Mouse (Mus musculus) intestine, embryonic 15.5 days (tissue): ENCODE data around the gene Kcne4. TPM values are rescaled to one million over a fixed set of nuclear protein-coding genes. Genes with fewer than 3 reads are reported as not detected.
A peak's percentile ranks its signal among the peaks of the same experiment; 100 is the strongest.
"Not testable (repeated sequence)": the region's sequence is repeated elsewhere in the genome, so short reads cannot be mapped to it uniquely, and the experiment has no call there.

ENCODE experiments used
- ATAC-seq: fragments of 200-750 bp; cut with Nextera tagmentation; 2 replicates; pipeline ENCODE4 v1.8.0; 2017; ENCODE audit warnings: moderate TSS enrichment, moderate library complexity
- H3K27ac ChIP-seq: fragments of 300-500 bp; sonication (generic); 2 replicates; pipeline ENCODE4 v1.5.1; 2015; ENCODE audit warnings: mild to moderate bottlenecking, inconsistent platforms
- H3K27me3 ChIP-seq: fragments of 300-500 bp; sonication (generic); replicated peaks from 2 replicates; pipeline ENCODE4 v1.6.1; 2015; ENCODE audit warnings: inconsistent platforms
- H3K36me3 ChIP-seq: fragments of 300-500 bp; sonication (generic); 2 replicates; pipeline ENCODE4 v1.6.1; 2015; ENCODE audit warnings: inconsistent platforms
- H3K4me1 ChIP-seq: fragments of 300-500 bp; sonication (generic); replicated peaks from 2 replicates; pipeline ENCODE4 v1.6.1; 2015; ENCODE audit warnings: inconsistent platforms
- H3K4me2 ChIP-seq: fragments of 300-500 bp; sonication (generic); replicated peaks from 2 replicates; pipeline ENCODE4 v1.6.1; 2015; ENCODE audit warnings: mild to moderate bottlenecking, inconsistent platforms
- H3K4me3 ChIP-seq: fragments of 300-500 bp; sonication (generic); replicated peaks from 2 replicates; pipeline ENCODE4 v1.5.1; 2015; ENCODE audit warnings: inconsistent platforms
- H3K9ac ChIP-seq: fragments of 300-500 bp; sonication (generic); 2 replicates; pipeline ENCODE4 v1.6.1; 2015; ENCODE audit warnings: inconsistent platforms
- H3K9me3 ChIP-seq: fragments of 300-500 bp; sonication (generic); 2 replicates; pipeline ENCODE4 v1.6.1; 2016; ENCODE audit warnings: inconsistent platforms
- WGBS: fragments of 180-500 bp; shearing (Covaris S2); methylation state at CpG from one replicate; pipeline ENCODE4 v1.1.7; 2015; 5-methylcytosine and 5-hydroxymethylcytosine counted together
- polyA plus RNA-seq: library from polyadenylated mRNA; unstranded; fragments of >200 nt; fragmentation: Nextera tagmentation; extraction: Ambion mirVana; gene quantifications from 2 replicates; pipeline ENCODE4 v1.2.1, GENCODE M21; 2015

Gene Kcne4
- 5.7 and 6.3 TPM in 2 replicates for polyA plus RNA-seq

- 29% methylated on average over 10 of the region's 10 CpGs for WGBS
- no peak within 1 kb of the TSS for H3K9ac ChIP-seq
- H3K27ac ChIP-seq: peak within 1 kb of the TSS; percentile 11; the same call in 1 of the 2 replicates
- H3K4me1 ChIP-seq: peaks cover 37% of the 10 kb centered on the region
- no peaks in the 10 kb centered on the region for H3K9me3 ChIP-seq
- ATAC-seq: peak; percentile 60
- no peaks in the 10 kb centered on the region for H3K27me3 ChIP-seq
- H3K36me3 ChIP-seq: no peaks in the 10 kb centered on the region
- no peak within 1 kb of the TSS for H3K4me3 ChIP-seq
- H3K4me2 ChIP-seq: peak within 1 kb of the TSS; percentile 36
Measured at GRCm38 (mm10) chr1:78816639-78817038, at the start of gene Kcne4. Gene Kcne4 (plus strand): TSS chr1:78816758.

- peak; percentile 88 for ATAC-seq
- Histone ChIP-seq H3K27me3 (no peaks in the 10 kb centered on the region), H3K27ac (no peak overlapping the region), H3K36me3 (no peaks in the 10 kb centered on the region), H3K9me3 (no peaks in the 10 kb centered on the region), H3K9ac (no peak overlapping the region), H3K4me1 (0 out of 2 replicates have a peak, but pooled peaks cover 4% of the 10 kb centered on the region), H3K4me3 (no peak overlapping the region), H3K4me2 (no peak overlapping the region)
- 18% methylated on average over 5 of the region's 5 CpGs for WGBS
Measured at GRCm38 (mm10) chr1:78781899-78782298, 34.7 kb upstream of the Kcne4 start.

- not testable (repeated sequence) for H3K27ac ChIP-seq, H3K4me2 ChIP-seq, H3K9ac ChIP-seq, H3K36me3 ChIP-seq, H3K4me1 ChIP-seq, H3K4me3 ChIP-seq, ATAC-seq, H3K27me3 ChIP-seq, H3K9me3 ChIP-seq
- 94% methylated on average over 9 of the region's 9 CpGs for WGBS
Measured at GRCm38 (mm10) chr1:78784936-78785335, 31.6 kb upstream of the Kcne4 start.

- 29% methylated on average over 1 of the region's 1 CpGs for WGBS
- no peak for ATAC-seq
- no peaks in the 10 kb centered on the region for H3K9me3 ChIP-seq
- no peaks in the 10 kb centered on the region for H3K27me3 ChIP-seq
- no peak overlapping the region for H3K4me2 ChIP-seq
- no peak overlapping the region for H3K4me3 ChIP-seq
- no peak overlapping the region for H3K27ac ChIP-seq
- no peak overlapping the region for H3K9ac ChIP-seq
- H3K36me3 ChIP-seq: no peaks in the 10 kb centered on the region
- H3K4me1 ChIP-seq: no peaks in the 10 kb centered on the region
Measured at GRCm38 (mm10) chr1:78789744-78790143, 26.8 kb upstream of the Kcne4 start.

GRCm38 (mm10) chr1:78807428-78807827 lies 9.1 kb upstream of the Kcne4 start:
- H3K27me3 ChIP-seq: no peaks in the 10 kb centered on the region
- no peak overlapping the region for H3K4me2 ChIP-seq
- no peak for ATAC-seq
- H3K27ac ChIP-seq: no peak overlapping the region
- peaks cover 4% of the 10 kb centered on the region; the same call in 1 of the 2 replicates for H3K4me1 ChIP-seq
- H3K36me3 ChIP-seq: no peaks in the 10 kb centered on the region
- no peak overlapping the region for H3K4me3 ChIP-seq
- no peak overlapping the region for H3K9ac ChIP-seq
- H3K9me3 ChIP-seq: no peaks in the 10 kb centered on the region

GRCm38 (mm10) chr1:78809819-78810218 lies 6.7 kb upstream of the Kcne4 start:
- Histone ChIP-seq H3K9me3 (no peaks in the 10 kb centered on the region), H3K4me1 (peaks cover 4% of the 10 kb centered on the region; the same call in 1 of the 2 replicates), H3K36me3 (no peaks in the 10 kb centered on the region), H3K9ac (no peak overlapping the region), H3K4me3 (no peak overlapping the region), H3K27me3 (no peaks in the 10 kb centered on the region), H3K27ac (no peak overlapping the region), H3K4me2 (no peak overlapping the region)
- ATAC-seq: no peak
- 59% methylated on average over 4 of the region's 4 CpGs for WGBS

GRCm38 (mm10) chr1:78810904-78811303 lies 5.7 kb upstream of the Kcne4 start:
- no peaks in the 10 kb centered on the region for H3K27me3 ChIP-seq
- no peak overlapping the region for H3K4me3 ChIP-seq
- no peak for ATAC-seq
- no peaks in the 10 kb centered on the region for H3K36me3 ChIP-seq
- H3K9me3 ChIP-seq: no peaks in the 10 kb centered on the region
- H3K4me2 ChIP-seq: no peak overlapping the region
- H3K4me1 ChIP-seq: peaks cover 8% of the 10 kb centered on the region; the same call in 1 of the 2 replicates
- H3K27ac ChIP-seq: no peak overlapping the region
- WGBS: 82% methylated on average over 3 of the region's 3 CpGs
- H3K9ac ChIP-seq: no peak overlapping the region

GRCm38 (mm10) chr1:78811975-78812490 lies 4.5 kb upstream of the Kcne4 start:
- 0 out of 2 replicates have a peak, but pooled peaks have one; percentile 14 for ATAC-seq
- no peak overlapping the region for H3K4me3 ChIP-seq
- no peak overlapping the region for H3K27ac ChIP-seq
- H3K27me3 ChIP-seq: no peaks in the 10 kb centered on the region
- H3K9ac ChIP-seq: no peak overlapping the region
- H3K4me1 ChIP-seq: peaks cover 12% of the 10 kb centered on the region; the same call in 1 of the 2 replicates
- no peaks in the 10 kb centered on the region for H3K36me3 ChIP-seq
- H3K4me2 ChIP-seq: no peak overlapping the region
- WGBS: 58% methylated on average over 10 of the region's 10 CpGs
- H3K9me3 ChIP-seq: no peaks in the 10 kb centered on the region

- H3K27ac ChIP-seq: no peak overlapping the region
Measured at GRCm38 (mm10) chr1:78817756-78818155, 1.2 kb downstream of the Kcne4 start.

GRCm38 (mm10) chr1:78818630-78819526 lies 2.3 kb downstream of the Kcne4 start:
- Histone ChIP-seq H3K9ac (no peak overlapping the region), H3K4me2 (peak overlapping the region; percentile 36), H3K4me1 (peaks cover 33% of the 10 kb centered on the region), H3K9me3 (no peaks in the 10 kb centered on the region), H3K27ac (peak overlapping the region; percentile 81), H3K36me3 (no peaks in the 10 kb centered on the region), H3K27me3 (no peaks in the 10 kb centered on the region), H3K4me3 (no peak overlapping the region)
- ATAC-seq: peak; percentile 85
- 44% methylated on average over 11 of the region's 11 CpGs for WGBS

More at GRCm38 (mm10) chr1:78817756-78818155, 1.2 kb downstream of the Kcne4 start:
- no peaks in the 10 kb centered on the region for H3K27me3 ChIP-seq
- H3K9ac ChIP-seq: no peak overlapping the region
- peaks cover 33% of the 10 kb centered on the region for H3K4me1 ChIP-seq
- no peak for ATAC-seq
- peak overlapping the region; percentile 36 for H3K4me2 ChIP-seq
- WGBS: 88% methylated on average over 16 of the region's 16 CpGs
- no peaks in the 10 kb centered on the region for H3K9me3 ChIP-seq
- no peaks in the 10 kb centered on the region for H3K36me3 ChIP-seq
- H3K4me3 ChIP-seq: no peak overlapping the region

GRCm38 (mm10) chr1:78819592-78819991 lies 3.0 kb downstream of the Kcne4 start:
- Histone ChIP-seq H3K9ac (no peak overlapping the region), H3K4me3 (no peak overlapping the region), H3K27me3 (no peaks in the 10 kb centered on the region), H3K4me2 (peak overlapping the region; percentile 31; the same call in 1 of the 2 replicates), H3K27ac (peak overlapping the region; percentile 81), H3K4me1 (peaks cover 33% of the 10 kb centered on the region), H3K36me3 (no peaks in the 10 kb centered on the region), H3K9me3 (no peaks in the 10 kb centered on the region)
- peak; percentile 32; the same call in 1 of the 2 replicates for ATAC-seq
- WGBS: 34% methylated on average over 7 of the region's 7 CpGs

- no peak overlapping the region for H3K4me2 ChIP-seq
- no peak for ATAC-seq
- H3K36me3 ChIP-seq: no peaks in the 10 kb centered on the region
- 50% methylated on average over 8 of the region's 8 CpGs for WGBS
- H3K27ac ChIP-seq: peak overlapping the region; percentile 60; the same call in 1 of the 2 replicates
- H3K4me3 ChIP-seq: no peak overlapping the region
- H3K4me1 ChIP-seq: peaks cover 30% of the 10 kb centered on the region
- H3K27me3 ChIP-seq: no peaks in the 10 kb centered on the region
- no peaks in the 10 kb centered on the region for H3K9me3 ChIP-seq
- H3K9ac ChIP-seq: no peak overlapping the region
Measured at GRCm38 (mm10) chr1:78820176-78820575, 3.6 kb downstream of the Kcne4 start.
